Mouse (Mus musculus) thymus, adult 2 months (tissue): ENCODE data around the gene Dnajc12.

ENCODE experiments used
- CTCF ChIP-seq: fragments of 200-500 bp; IDR thresholded peaks from 2 replicates; pipeline ENCODE4 v1.5.1; 2012; ENCODE audit warnings: mild to moderate bottlenecking, control low read depth, low read length, moderate library complexity, borderline replicate concordance; ENCODE audit not compliant: control insufficient read depth, poor library complexity, insufficient read depth; ENCODE audit errors: extremely low read depth
- POLR2A ChIP-seq: fragments of 200-500 bp; IDR thresholded peaks from 2 replicates; pipeline ENCODE4 v1.6.1; 2012; ENCODE audit warnings: mild to moderate bottlenecking, low read length, control low read depth, moderate library complexity; ENCODE audit not compliant: control insufficient read depth, poor library complexity, insufficient read depth; ENCODE audit errors: extremely low read depth

DNA sequence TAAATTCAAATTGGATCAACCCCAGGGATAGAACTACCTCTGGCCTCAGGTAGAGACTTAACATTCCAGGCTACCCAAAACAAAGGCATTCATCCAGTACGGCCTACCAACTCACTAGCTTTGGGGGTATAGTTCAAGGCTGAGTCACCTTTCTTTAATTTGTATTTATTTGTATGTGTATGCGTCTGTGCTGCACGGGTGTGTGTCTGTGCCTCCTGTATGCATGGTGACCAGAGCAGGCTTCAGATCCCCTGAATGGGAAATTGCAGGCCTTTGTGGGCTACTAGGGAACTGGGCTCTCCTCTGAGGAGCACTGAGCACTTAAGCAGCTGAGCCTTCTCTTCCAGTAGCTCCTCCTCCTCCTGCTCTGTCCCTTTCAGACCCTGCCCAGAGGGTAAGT, 34.0 kb upstream of the Dnajc12 start:
- TF ChIP-seq POLR2A (no peak), CTCF (no peak)
